Mouse (Mus musculus) heart, postnatal 0 days (tissue): ENCODE measurements around the gene Lmbr1l. TPM values are rescaled to one million over a fixed set of nuclear protein-coding genes. Genes with fewer than 3 reads are reported as not detected.
"Not testable (repeated sequence)": the region's sequence is repeated elsewhere in the genome, so short reads cannot be mapped to it uniquely, and the experiment has no call there.

ENCODE experiments used
- ATAC-seq: fragments of 200-750 bp; cut with Nextera tagmentation; 2 replicates; pipeline ENCODE4 v1.8.0; 2017; ENCODE audit warnings: low read depth, moderate number of reproducible peaks, moderate library complexity; ENCODE audit not compliant: insufficient read depth
- DNase-seq: peaks from one replicate; pipeline ENCODE4 v3.0.0-alpha.2; 2016; ENCODE audit warnings: low spot score
- H3K27ac ChIP-seq: fragments of 300-500 bp; sonication (generic); 2 replicates; pipeline ENCODE4 v1.5.1; 2014; ENCODE audit warnings: low read depth, mild to moderate bottlenecking
- H3K27me3 ChIP-seq: fragments of 300-500 bp; sonication (generic); 2 replicates; pipeline ENCODE4 v1.6.1; 2014; ENCODE audit warnings: low read length, mixed read lengths; ENCODE audit not compliant: control insufficient read depth, insufficient read depth
- H3K36me3 ChIP-seq: fragments of 300-500 bp; sonication (generic); replicated peaks from 2 replicates; pipeline ENCODE4 v1.6.1; 2014; ENCODE audit warnings: low read length, mixed read lengths; ENCODE audit not compliant: control insufficient read depth, insufficient read depth
- H3K4me1 ChIP-seq: fragments of 300-500 bp; sonication (generic); 2 replicates; pipeline ENCODE4 v1.6.1; 2014; ENCODE audit warnings: antibody characterized with exemption; ENCODE audit not compliant: control insufficient read depth, insufficient read depth
- H3K4me2 ChIP-seq: fragments of 300-500 bp; sonication (generic); 2 replicates; pipeline ENCODE4 v1.6.1; 2014; ENCODE audit warnings: low read depth, mild to moderate bottlenecking, low read length, moderate library complexity
- H3K4me3 ChIP-seq: fragments of 300-500 bp; sonication (generic); 2 replicates; pipeline ENCODE4 v1.5.1; 2014; ENCODE audit warnings: low read depth, low read length
- H3K9ac ChIP-seq: fragments of 300-500 bp; sonication (generic); replicated peaks from 2 replicates; pipeline ENCODE4 v1.6.1; 2014; ENCODE audit warnings: low read depth, low read length, mixed read lengths
- H3K9me3 ChIP-seq: fragments of 300-500 bp; sonication (generic); replicated peaks from 2 replicates; pipeline ENCODE4 v1.6.1; 2016; ENCODE audit warnings: low read length; ENCODE audit not compliant: control insufficient read depth
- CTCF ChIP-seq: IDR thresholded peaks from 2 replicates; pipeline ENCODE4 v1.5.1; 2016; ENCODE audit warnings: antibody characterized with exemption, control low read depth, low read depth
- EP300 ChIP-seq: IDR thresholded peaks from 2 replicates; pipeline ENCODE4 v1.6.1; 2016; ENCODE audit warnings: antibody characterized with exemption, low read depth
- WGBS: fragments of 180-500 bp; shearing (Covaris S2); extraction: QIAGEN DNeasy Blood & Tissue Kit; methylation state at CpG from one replicate; pipeline ENCODE4 v1.1.7; 2014; 5-methylcytosine and 5-hydroxymethylcytosine counted together
- polyA plus RNA-seq: library from polyadenylated mRNA; unstranded; fragments of >200 nt; fragmentation: Nextera tagmentation; extraction: Ambion mirVana; gene quantifications from 2 replicates; pipeline ENCODE4 v1.2.1, GENCODE M21; 2015
- total RNA-seq: library from RNA; depleted of rRNA; stranded (reverse); fragments of >200 nt; gene quantifications from 2 replicates; pipeline ENCODE4 v1.2.3, GENCODE M21; 2014; ENCODE audit warnings: low replicate concordance

Lmbr1l gene
- total and polyA plus RNA-seq, 2 experiments from 2014 or later, result 8.0 to 25.5 TPM

DNA sequence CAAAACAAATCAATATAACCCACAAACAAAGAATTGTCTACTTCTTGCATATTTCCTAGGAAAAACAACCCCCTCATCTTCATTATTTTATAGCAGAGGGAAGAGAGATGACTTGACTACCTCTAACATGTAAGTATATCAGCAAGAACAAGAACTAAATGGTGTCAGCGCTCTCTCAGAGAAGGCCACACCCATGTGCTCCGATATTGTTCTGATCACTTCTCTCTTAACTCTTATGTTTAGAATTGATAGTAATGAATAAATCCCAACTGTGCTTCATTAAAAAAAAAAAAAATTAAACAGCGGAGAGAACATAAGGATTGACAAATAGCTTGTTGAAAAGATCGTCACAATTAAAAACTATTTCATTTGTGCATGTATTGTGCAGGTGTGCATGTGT lies 37.3 kb upstream of the Lmbr1l start:
- no peaks in the 10 kb centered on the region for H3K27me3 ChIP-seq
- peak overlapping the region; percentile 24; the same call in 1 of the 2 replicates for H3K4me2 ChIP-seq
- no peak overlapping the region for H3K27ac ChIP-seq
- DNase-seq (no peak), ATAC-seq (no peak)
- no peak overlapping the region for H3K4me3 ChIP-seq
- H3K4me1 ChIP-seq, result no peaks in the 10 kb centered on the region
- no peak overlapping the region for H3K9ac ChIP-seq
- no peaks in the 10 kb centered on the region for H3K36me3 ChIP-seq
- no peaks in the 10 kb centered on the region for H3K9me3 ChIP-seq
- no peak for TF ChIP-seq EP300
- no peak for TF ChIP-seq CTCF
- WGBS, result 93% methylated on average over 4 of the region's 4 CpGs

DNA sequence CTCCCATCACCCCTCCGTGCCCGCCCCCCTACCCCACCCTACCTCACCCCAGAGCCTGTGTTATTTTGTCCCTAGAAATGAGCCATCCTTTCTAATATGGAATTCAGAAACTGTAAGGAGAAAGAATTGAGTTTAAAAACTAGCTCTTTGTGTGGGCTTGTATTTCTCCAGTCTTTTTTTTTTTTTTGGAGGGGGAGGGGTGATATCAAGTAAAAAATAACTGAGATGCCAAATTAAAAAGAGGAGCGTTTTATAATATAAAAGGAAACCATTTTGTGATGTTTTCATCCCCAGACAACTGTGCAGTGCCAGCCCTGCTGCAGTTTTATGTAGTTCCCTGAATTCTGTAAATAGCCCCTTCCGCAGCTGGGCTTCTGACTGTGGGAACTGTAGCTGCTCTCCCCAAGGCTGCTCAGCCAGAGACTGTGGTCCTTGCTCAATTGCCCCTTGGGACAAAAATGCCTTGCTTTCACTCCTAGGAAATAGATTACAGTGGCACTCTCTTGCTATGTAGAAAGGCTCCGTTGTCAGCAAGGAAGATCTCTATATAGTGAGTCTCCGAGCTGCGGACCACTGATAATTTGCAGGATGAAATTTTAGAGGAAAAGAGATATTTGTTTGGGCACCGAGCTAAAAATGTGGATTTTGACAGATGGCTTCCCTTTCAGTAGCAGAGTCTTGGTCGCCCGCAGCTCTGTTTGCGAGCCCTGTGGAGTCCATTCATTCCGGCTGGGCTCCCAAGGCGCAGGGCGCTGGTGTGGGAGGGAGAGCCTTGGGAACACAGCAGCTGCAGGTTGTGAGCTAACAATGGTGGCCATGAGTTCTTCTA lies 36.6 kb upstream of the Lmbr1l start:
- 49% methylated on average over 14 of the region's 14 CpGs for WGBS
- Histone ChIP-seq H3K4me3 (no peak overlapping the region), H3K9ac (no peak overlapping the region; the same call in 1 of the 2 replicates), H3K4me2 (peak overlapping the region; percentile 64; the same call in 1 of the 2 replicates), H3K36me3 (peaks cover 2% of the 10 kb centered on the region), H3K27me3 (no peaks in the 10 kb centered on the region), H3K4me1 (no peaks in the 10 kb centered on the region), H3K9me3 (no peaks in the 10 kb centered on the region), H3K27ac (peak overlapping the region; percentile 58)
- TF ChIP-seq CTCF (no peak), EP300 (no peak)
- ATAC-seq (no peak), DNase-seq (peak; percentile 18)

DNA sequence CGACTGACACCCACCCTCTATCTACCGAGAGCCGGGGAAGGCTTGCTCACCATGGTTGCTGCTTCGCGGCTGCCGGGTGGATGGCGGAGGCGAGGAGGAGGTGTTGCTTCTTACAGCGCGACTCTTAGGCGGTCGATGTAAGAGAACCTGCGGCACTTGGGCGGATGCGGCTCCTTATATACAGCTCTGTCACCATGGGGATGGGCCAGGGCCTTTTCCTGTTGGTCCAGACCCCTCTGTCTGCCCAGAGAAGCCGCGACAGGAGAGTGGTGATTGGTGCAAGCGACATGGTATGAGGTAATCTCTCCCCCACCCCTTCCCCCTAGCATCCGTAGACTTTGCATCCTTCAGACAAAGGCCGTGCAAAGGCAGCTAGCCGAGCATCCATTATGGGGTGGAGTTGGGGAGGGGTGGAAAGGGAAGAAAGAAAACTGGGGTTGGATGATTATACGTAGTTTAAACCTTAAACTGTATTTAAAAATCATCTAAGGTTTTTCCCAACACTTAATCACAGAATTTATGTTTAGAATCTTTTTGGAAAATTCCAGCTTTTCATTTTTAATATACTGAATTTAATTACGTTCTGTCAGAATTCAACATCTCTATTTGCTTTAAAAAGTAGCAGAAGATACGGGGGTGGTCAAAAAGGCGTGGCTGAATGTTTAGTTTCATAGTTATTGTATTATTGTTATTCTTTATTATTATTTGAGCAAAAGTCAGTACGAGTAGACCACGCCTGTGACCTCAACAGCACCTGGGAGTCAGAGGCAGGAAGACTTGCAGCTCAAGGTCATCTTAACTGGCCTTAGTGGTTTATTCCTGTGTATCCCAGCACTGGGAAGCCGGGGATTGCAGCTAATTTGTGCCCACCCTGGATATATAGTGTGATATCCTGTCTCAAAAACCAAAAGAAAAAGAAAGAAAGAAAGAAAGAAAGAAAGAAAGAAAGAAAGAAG lies 35.6 kb upstream of the Lmbr1l start, which contains the start of the genes Gm49450 and Tuba1a:
TSS of gene Gm49450 (minus strand) at position 151 of the 956 bp plus-strand sequence.
TSS of gene Tuba1a (minus strand) at position 303 of the 956 bp plus-strand sequence.
- H3K4me2 ChIP-seq, result peak within 1 kb of the TSS; percentile 64
- peak within 1 kb of the TSS; percentile 87 for H3K4me3 ChIP-seq
- TF ChIP-seq EP300 (no peak), CTCF (no peak)
- H3K36me3 ChIP-seq, result peaks cover 10% of the 10 kb centered on the region
- H3K9me3 ChIP-seq, result no peaks in the 10 kb centered on the region
- peak; percentile 97 for ATAC-seq
- no peaks in the 10 kb centered on the region for H3K27me3 ChIP-seq
- peak within 1 kb of the TSS; percentile 76 for H3K9ac ChIP-seq
- peak; percentile 97 for DNase-seq
- 8% methylated on average over 28 of the region's 28 CpGs for WGBS
- peak within 1 kb of the TSS; percentile 95 for H3K27ac ChIP-seq
- no peaks in the 10 kb centered on the region for H3K4me1 ChIP-seq

DNA sequence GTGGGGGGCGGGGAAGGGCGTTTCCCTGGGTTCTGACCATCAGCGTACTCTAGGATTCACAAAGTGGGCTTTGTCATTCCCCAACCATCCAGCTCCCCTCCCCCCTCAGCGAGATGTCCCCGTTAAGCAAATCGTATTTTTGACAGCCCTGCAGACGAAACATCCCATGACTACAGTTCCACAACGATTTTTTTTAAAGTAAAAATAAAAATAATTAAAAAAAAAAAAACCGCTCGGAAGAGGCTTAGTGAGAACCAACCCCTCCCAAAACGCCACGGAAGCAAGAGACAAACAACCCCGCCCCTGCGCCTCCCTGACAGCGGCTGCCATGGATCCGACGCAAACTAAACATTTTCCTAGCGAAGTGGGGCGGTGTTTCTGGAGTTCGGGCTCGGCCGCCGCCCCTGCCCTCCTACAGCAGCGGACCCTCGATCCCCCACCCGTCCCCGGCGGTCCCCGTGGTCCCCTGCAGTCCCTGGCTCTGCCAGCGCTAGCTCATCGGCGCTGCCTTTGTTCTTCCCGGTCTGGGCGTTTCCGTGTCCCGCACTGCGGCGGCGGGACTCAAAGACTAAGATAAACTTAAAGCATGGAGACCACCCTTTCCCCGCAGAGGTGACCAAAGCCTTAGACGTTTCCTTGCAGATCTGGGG lies 34.8 kb upstream of the Lmbr1l start:
- Histone ChIP-seq H3K36me3 (peaks cover 10% of the 10 kb centered on the region), H3K27me3 (no peaks in the 10 kb centered on the region), H3K9ac (peak overlapping the region; percentile 76), H3K4me1 (no peaks in the 10 kb centered on the region), H3K4me3 (peak overlapping the region; percentile 87), H3K4me2 (peak overlapping the region; percentile 64), H3K9me3 (no peaks in the 10 kb centered on the region), H3K27ac (peak overlapping the region; percentile 95)
- TF ChIP-seq EP300 (no peak), CTCF (peak; percentile 36)
- DNase-seq (peak; percentile 81), ATAC-seq (peak; percentile 82)
- under 1% methylated on average over 41 of the region's 41 CpGs for WGBS

DNA sequence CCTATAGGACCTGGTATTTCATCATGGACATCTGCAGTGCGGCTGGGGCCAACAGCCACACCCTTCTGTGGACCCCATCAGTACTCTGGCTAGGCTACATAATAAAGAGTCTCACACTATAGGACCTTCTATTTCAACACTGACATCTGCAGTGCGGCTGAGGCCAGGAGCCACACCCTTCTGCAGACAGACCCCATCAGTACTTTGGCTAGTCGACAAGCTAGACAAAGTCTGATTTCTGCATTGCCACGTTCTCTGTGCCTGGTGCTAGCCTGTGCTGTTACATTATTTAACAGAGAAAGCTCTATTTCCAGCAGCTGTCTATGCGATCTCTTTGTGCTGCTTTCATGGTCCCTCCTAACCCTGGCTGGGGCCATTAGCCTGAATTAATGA lies 34.0 kb upstream of the Lmbr1l start:
- Histone ChIP-seq H3K9ac (peak overlapping the region; percentile 76), H3K27me3 (no peaks in the 10 kb centered on the region), H3K36me3 (peaks cover 10% of the 10 kb centered on the region), H3K4me1 (no peaks in the 10 kb centered on the region), H3K4me2 (peak overlapping the region; percentile 64), H3K27ac (peak overlapping the region; percentile 24; the same call in 1 of the 2 replicates), H3K9me3 (no peaks in the 10 kb centered on the region), H3K4me3 (peak overlapping the region; percentile 87)
- no peak for TF ChIP-seq CTCF
- DNase-seq (no peak), ATAC-seq (no peak)
- WGBS, result 19% methylated on average over 5 of the region's 5 CpGs

DNA sequence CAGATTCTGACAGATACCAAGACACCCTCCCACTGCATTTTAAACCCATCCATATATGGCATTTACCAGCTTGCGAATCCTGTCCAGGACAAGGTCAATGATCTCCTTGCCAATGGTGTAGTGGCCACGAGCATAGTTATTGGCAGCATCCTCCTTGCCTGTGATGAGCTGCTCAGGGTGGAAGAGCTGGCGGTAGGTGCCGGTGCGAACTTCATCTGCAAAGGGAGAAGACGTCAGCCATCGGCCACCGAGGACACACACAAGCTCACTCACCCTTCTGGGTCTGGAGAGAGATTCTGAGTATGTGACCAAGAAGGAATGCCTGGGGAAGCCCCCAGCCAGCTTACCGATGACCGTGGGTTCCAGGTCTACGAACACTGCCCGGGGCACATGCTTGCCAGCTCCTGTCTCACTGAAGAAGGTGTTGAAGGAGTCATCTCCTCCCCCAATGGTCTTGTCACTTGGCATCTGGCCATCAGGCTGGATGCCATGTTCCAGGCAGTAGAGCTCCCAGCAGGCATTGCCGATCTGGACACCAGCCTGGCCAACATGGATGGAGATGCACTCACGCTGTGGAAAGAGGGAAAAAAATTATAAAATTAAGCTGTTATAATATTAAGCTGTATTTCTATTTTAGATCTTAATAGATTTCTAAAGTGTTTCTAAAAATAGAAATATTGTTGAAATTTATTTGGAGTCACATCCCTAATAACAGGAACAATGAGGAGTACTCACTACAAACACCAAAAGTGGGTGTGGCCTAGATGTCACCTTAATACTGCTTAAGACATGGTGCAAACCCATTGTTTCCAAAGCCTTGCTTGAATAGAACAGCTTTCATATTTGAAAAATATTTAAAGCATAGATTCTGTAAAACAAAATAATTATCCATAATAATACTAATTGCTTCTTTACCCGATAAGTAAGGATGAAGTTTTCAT lies 33.4 kb upstream of the Lmbr1l start:
- H3K36me3 ChIP-seq, H3K27me3 ChIP-seq, H3K9me3 ChIP-seq, H3K4me1 ChIP-seq, H3K9ac ChIP-seq, DNase-seq, ATAC-seq: not testable (repeated sequence)
- Histone ChIP-seq H3K4me2 (peak overlapping the region; percentile 64), H3K4me3 (peak overlapping the region; percentile 87), H3K27ac (peak overlapping the region; percentile 24; the same call in 1 of the 2 replicates)
- 70% methylated on average over 11 of the region's 15 CpGs for WGBS
